Mouse (Mus musculus) lung, adult 2 months (tissue): ENCODE measurements around the gene Xrcc3.

Experiments used
- CTCF ChIP-seq: fragments of 200-500 bp; IDR thresholded peaks from 2 replicates; pipeline ENCODE4 v1.5.1; 2011; ENCODE audit warnings: mild to moderate bottlenecking, low read length, control low read depth; ENCODE audit not compliant: insufficient read depth
- POLR2A ChIP-seq: fragments of 200-500 bp; IDR thresholded peaks from 2 replicates; pipeline ENCODE4 v1.6.1; 2011; ENCODE audit warnings: low read depth, mild to moderate bottlenecking, control low read depth, low read length, borderline replicate concordance; ENCODE audit errors: extremely low read depth

DNA sequence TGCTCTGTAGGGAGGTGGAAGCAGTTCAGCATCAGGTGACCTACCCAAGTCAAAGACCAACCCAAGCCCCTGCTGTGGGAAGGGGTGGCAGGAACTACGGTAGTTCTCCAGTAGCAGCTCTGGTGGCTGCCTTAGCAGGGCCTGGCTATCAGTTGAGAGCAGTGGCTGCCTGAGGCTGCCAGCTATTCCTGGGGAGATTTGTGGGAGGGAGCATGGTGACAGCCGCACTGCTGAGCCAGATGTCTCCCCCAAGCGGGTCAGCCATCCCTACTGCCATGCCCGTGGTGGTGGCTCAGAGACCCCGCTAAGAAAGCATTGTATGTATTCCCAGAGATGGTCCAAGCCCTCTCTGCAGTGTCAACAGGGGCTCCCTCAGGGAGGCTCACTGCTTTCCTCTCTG, 19.0 kb upstream of the Xrcc3 start:
- TF ChIP-seq CTCF: no peak
- TF ChIP-seq POLR2A: no peak
